Mouse (Mus musculus) spleen, adult 2 months (tissue): ENCODE data around the gene Rgs1. TPM values are rescaled to one million over a fixed set of nuclear protein-coding genes. Genes with fewer than 3 reads are reported as not detected.

Source experiments
- DNase-seq, 2 experiments: peaks; one replicate each; pipeline versions ENCODE4 v3.0.0 to v3.0.0-alpha.2; 2012 to 2021; ENCODE audit warnings: low spot score in 2 of 2, low read depth in 1 of 2
- H3K27ac ChIP-seq: fragments of 200-500 bp; 2 replicates; pipeline ENCODE4 v1.5.1; 2012; ENCODE audit warnings: low read length, inconsistent platforms; ENCODE audit not compliant: insufficient read depth
- H3K27me3 ChIP-seq: fragments of 200-500 bp; 2 replicates; pipeline ENCODE4 v1.6.1; 2012; ENCODE audit warnings: mild to moderate bottlenecking, moderate library complexity, low read length, inconsistent platforms; ENCODE audit not compliant: control insufficient read depth, insufficient read depth
- H3K36me3 ChIP-seq: fragments of 200-500 bp; 2 replicates; pipeline ENCODE4 v1.6.1; 2012; ENCODE audit warnings: mild to moderate bottlenecking, low read length, inconsistent platforms; ENCODE audit not compliant: control insufficient read depth, insufficient read depth
- H3K4me1 ChIP-seq: fragments of 200-500 bp; 2 replicates; pipeline ENCODE4 v1.6.1; 2011; ENCODE audit warnings: inconsistent platforms; ENCODE audit not compliant: control insufficient read depth, insufficient read depth, insufficient read length
- H3K4me3 ChIP-seq: fragments of 200-500 bp; 2 replicates; pipeline ENCODE4 v1.5.1; 2011; ENCODE audit warnings: mild to moderate bottlenecking, inconsistent platforms; ENCODE audit not compliant: insufficient read depth, insufficient read length; ENCODE audit errors: extremely low read depth
- CTCF ChIP-seq: fragments of 200-500 bp; IDR thresholded peaks from 2 replicates; pipeline ENCODE4 v1.5.1; 2011; ENCODE audit warnings: mild to moderate bottlenecking, inconsistent platforms; ENCODE audit not compliant: insufficient read depth, insufficient read length, insufficient replicate concordance; ENCODE audit errors: extremely low read depth
- POLR2A ChIP-seq: fragments of 200-500 bp; IDR thresholded peaks from 2 replicates; pipeline ENCODE4 v1.6.1; 2011; ENCODE audit warnings: low read depth, low read length, inconsistent platforms
- WGBS: fragments of 180-500 bp; shearing (Covaris S2); methylation state at CpG from one replicate; pipeline ENCODE4 v1.1.7; 2018; 5-methylcytosine and 5-hydroxymethylcytosine counted together
- polyA plus RNA-seq: library from polyadenylated mRNA; depleted of rRNA; stranded (reverse); fragments of >200 nt; gene quantifications from 2 replicates; pipeline ENCODE4 v1.2.3, GENCODE M21; 2012

Rgs1 gene
- polyA plus RNA-seq, 1 experiment: 1.4 TPM

DNA sequence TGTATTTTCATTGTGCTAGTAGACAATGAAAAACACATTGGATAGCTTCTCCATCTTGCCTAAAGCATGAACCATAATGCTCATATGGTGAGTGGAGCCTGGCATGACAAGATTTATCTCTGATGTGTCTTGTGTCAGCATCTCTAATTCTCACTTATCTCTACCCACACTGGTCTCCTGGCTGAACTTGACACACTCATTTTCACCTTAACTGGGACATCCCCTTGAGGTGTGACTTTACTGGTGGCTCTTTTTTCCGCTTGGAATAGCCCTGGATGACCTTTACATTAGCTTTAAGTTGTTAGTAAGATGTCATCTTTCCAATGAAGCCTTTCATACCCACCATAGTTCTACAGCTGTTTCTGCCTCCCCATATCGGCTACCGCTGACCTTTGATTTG lies 15.0 kb upstream of the Rgs1 start:
- TF ChIP-seq POLR2A (no peak), CTCF (no peak)
- H3K27me3 ChIP-seq: no peaks in the 10 kb centered on the region
- no peak overlapping the region for H3K4me3 ChIP-seq
- whole genome bisulfite sequencing: 88% methylated on average over 3 of the region's 3 CpGs
- H3K27ac ChIP-seq: no peak overlapping the region
- H3K36me3 ChIP-seq: no peaks in the 10 kb centered on the region
- no peak for DNase-seq
- no peaks in the 10 kb centered on the region; the same call in 1 of the 2 replicates for H3K4me1 ChIP-seq

GRCm38 (mm10) chr1:144262008-144262407 lies 13.0 kb upstream of the Rgs1 start:
- H3K27me3 ChIP-seq: no peaks in the 10 kb centered on the region
- H3K27ac ChIP-seq: no peak overlapping the region
- no peak for TF ChIP-seq POLR2A
- no peak for TF ChIP-seq CTCF
- no peaks in the 10 kb centered on the region; the same call in 1 of the 2 replicates for H3K4me1 ChIP-seq
- no peak overlapping the region for H3K4me3 ChIP-seq
- H3K36me3 ChIP-seq: no peaks in the 10 kb centered on the region
- DNase-seq: no peak

DNA sequence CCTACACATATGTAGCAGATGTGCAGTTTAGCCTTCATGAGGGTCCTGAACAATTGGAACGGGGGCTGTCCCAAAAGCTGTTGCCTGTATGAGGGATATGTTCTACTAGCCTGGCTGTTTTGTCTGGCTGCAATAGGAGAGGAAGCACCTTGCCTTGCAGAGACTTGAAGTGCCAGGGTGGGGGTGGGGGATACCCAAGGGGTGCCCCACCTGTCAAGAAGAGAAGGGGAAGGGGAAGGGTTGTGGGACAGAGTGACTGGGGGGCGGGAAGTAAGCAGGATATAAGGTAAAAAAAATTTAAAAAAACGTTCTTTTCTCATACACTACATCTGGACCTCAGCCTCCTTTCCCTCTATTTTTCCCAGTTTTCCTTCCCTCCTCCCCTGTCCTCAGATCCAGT lies 9.7 kb upstream of the Rgs1 start:
- no peak for DNase-seq
- Histone ChIP-seq H3K36me3 (no peaks in the 10 kb centered on the region), H3K27me3 (no peaks in the 10 kb centered on the region), H3K4me3 (no peak overlapping the region), H3K27ac (no peak overlapping the region), H3K4me1 (no peaks in the 10 kb centered on the region; the same call in 1 of the 2 replicates)
- 32% methylated on average over 3 of the region's 3 CpGs for WGBS
- no peak for TF ChIP-seq POLR2A
- no peak for TF ChIP-seq CTCF

DNA sequence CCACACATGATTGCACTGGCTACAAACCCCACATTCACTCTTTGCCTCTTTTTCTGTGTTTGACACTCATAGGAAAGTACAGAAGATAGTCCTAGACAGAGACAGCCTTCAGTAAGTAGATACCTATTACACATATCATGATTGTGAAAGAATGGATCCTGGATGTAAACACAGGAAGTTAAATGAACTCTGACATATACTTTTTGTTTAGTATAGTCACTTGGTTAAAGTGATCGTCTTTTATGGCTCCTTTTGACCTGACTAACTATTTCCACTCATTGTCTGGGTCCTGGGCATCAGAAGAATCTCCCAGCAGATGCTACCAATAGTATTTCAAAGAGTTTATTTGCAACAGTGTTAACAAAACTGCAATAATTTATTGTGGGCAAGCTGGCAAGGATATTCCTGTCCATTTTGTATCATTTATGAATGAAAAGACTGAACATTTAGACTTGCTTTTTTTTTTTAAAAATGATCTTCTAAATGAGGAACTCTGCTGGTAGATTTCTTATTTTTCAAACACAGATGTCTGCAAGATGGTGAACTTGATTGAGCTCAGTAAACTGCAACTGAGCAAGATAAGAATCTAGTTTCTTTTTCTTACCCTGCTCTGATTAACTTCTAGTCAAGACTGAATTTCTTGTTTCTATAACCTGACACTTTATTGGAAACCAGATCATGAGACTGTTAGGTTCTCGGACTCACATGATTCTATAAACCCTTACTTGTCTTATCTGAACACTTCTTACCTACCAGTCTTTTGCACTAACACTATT lies 7.7 kb upstream of the Rgs1 start:
- Histone ChIP-seq H3K4me1 (no peaks in the 10 kb centered on the region; the same call in 1 of the 2 replicates), H3K27ac (no peak overlapping the region), H3K36me3 (no peaks in the 10 kb centered on the region), H3K27me3 (no peaks in the 10 kb centered on the region), H3K4me3 (no peak overlapping the region)
- 44% methylated on average over 2 of the region's 2 CpGs for WGBS
- no peak for DNase-seq
- TF ChIP-seq POLR2A (no peak), CTCF (no peak)

DNA sequence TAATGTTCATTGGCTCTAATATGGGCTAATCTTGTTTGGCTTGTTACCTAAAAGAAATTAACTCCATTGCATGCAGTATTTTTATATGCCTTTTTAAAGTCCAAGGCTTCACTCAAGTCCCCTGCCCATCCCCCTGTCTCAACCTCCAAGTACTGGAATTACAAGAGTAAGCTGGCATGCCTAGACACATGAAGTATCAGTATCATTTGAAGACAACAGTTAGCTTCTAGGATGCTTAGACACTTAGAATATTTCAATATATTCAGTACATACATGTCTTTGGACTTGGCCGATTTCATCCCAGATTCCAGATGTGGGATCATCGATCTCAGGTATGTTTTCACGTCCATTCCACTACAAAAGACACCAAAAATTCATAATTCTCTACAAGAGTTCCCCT lies 836 bp downstream of the Rgs1 start:
- TF ChIP-seq POLR2A: no peak
- no peak for TF ChIP-seq CTCF
- no peak overlapping the region for H3K27ac ChIP-seq
- DNase-seq: no peak
- no peaks in the 10 kb centered on the region for H3K4me1 ChIP-seq
- H3K4me3 ChIP-seq: peak overlapping the region; percentile 30; the same call in 1 of the 2 replicates
- H3K27me3 ChIP-seq: no peaks in the 10 kb centered on the region
- WGBS: 65% methylated on average over 3 of the region's 3 CpGs
- no peaks in the 10 kb centered on the region; the same call in 1 of the 2 replicates for H3K36me3 ChIP-seq

DNA sequence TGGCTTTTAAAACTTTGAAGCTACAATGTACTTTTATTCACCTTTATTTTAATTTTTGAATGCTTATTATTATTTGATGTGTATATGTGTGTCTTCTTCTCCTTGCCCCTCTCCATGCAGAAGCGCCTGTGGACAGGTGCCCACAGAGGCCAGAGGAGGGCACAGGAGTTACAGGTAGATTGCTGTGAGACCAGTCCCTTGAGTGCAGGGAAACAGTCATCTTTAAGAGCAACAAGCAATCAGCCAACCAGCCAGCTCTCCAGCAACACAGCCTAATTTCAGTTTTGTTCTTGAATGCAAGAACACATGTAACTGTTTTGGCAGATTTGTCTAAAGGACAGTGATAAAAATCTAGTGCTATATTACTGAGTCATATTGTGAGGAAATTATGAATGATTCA lies 1.7 kb downstream of the Rgs1 start:
- no peak overlapping the region for H3K27ac ChIP-seq
- H3K27me3 ChIP-seq: no peaks in the 10 kb centered on the region
- no peak for DNase-seq
- H3K4me3 ChIP-seq: peak overlapping the region; percentile 18; the same call in 1 of the 2 replicates
- H3K4me1 ChIP-seq: no peaks in the 10 kb centered on the region
- no peaks in the 10 kb centered on the region; the same call in 1 of the 2 replicates for H3K36me3 ChIP-seq
- 72% methylated on average over 1 of the region's 1 CpGs for WGBS
- TF ChIP-seq CTCF (no peak), POLR2A (no peak)

GRCm38 (mm10) chr1:144243511-144243910 lies 5.5 kb downstream of the Rgs1 start:
- peak; percentile 42 to 43 for DNase-seq
- Histone ChIP-seq H3K27ac (no peak overlapping the region), H3K4me3 (no peak overlapping the region), H3K36me3 (no peaks in the 10 kb centered on the region; the same call in 1 of the 2 replicates), H3K4me1 (no peaks in the 10 kb centered on the region), H3K27me3 (no peaks in the 10 kb centered on the region)
- 26% methylated on average over 1 of the region's 1 CpGs for WGBS
- TF ChIP-seq CTCF (no peak), POLR2A (no peak)
